Mouse (Mus musculus) c-Kit-positive CD71-positive TER-119-positive erythroid progenitor cells, embryonic 14.5 days (primary cell): ENCODE measurements around the gene Galnt17.

Source experiments
- DNase-seq: peaks from one replicate; pipeline ENCODE4 v3.0.0-alpha.2; 2013; ENCODE audit warnings: low spot score

Gene Galnt17

GRCm38 (mm10) chr5:130925681-130926080 is 382.6 kb downstream of the Galnt17 start:
- no peak for DNase-seq

DNA sequence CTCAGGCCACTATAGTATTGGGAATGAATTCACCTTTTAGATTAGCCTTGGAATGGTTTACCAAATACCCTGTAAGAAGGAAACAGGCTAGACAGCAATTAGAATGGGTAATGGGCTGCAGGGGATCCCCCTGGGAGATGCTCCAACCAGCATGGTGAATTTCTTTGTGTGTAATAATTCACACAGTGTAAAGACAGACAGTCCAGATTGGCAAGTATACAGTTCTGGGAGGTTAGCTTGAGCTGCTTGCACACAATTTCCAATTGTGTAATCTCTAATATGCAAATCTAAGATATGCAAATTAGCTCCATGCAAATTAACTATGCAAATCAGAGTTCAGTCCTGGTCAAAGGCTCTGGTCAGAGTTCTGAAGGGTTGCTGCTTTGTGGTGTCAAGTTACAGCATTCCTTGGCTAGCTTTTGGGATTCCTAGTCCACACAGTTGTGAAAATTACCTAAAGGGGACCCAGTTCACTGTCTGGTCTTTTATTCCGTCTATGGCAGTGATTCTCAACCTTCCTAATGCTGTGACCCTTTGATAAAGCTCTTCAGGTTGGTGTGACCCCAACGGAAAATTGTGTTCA is 384.0 kb downstream of the Galnt17 start:
- no peak for DNase-seq

- DNase-seq: no peak
Observed at GRCm38 (mm10) chr5:130919969-130920368, 388.3 kb downstream of the Galnt17 start.

DNA sequence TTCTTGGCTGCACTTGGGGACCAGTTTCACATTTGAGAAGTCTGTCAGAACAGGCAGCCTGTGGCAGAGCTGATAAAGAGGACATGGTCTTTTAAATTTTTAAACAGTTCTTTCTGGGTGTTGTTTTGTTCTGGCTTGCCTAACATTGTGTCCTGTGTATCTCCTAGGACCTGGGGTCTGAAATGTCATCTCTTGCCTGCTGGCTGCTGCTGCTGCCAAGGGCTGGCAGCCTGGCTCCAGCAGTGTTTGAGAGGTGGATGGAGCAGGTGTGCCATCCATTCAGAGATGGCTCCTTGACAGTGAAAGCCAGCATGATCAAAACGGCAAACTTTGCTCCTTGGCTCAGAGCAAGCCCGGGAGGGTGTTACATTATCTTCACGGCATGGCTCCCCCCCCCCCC is 393.7 kb downstream of the Galnt17 start:
- DNase-seq: no peak

DNA sequence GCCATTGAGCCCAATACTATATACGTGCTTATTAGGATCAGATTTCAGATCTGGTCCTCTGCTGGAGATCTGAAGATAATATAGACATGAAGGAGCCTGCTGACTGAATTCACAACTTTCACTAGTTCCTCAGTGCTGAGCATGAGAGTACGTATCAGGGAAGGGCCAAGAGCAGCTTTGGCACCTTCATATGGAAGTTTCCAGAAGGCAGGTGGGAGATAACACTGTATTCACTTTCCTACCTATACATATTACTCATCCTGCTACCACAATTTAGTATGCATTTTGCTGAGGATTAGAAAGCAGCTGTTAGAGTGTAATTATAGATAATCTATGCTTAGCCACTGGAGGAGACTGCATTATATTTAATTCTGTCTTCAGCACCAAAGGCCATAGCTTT is 396.7 kb downstream of the Galnt17 start:
- DNase-seq: no peak

DNA sequence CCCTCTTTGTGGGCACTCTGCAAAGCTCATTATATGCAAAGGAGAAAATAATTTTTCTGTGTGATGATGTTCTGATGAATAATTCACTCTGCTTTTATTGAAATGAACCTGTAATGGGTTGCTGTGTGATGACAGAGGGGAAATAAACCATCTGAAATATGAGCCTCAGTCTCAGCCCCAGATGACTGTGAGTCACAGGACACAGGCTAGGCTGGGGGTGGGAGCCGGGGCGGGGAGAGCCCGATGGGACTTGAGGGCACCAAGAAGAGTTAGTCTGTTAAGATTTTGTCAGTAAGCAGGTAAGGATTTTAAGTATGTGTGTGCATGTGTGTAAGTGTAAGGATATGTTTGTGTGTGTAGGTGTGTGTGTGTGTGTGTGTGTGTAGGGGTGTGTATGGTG is 406.6 kb downstream of the Galnt17 start:
- no peak for DNase-seq

DNA sequence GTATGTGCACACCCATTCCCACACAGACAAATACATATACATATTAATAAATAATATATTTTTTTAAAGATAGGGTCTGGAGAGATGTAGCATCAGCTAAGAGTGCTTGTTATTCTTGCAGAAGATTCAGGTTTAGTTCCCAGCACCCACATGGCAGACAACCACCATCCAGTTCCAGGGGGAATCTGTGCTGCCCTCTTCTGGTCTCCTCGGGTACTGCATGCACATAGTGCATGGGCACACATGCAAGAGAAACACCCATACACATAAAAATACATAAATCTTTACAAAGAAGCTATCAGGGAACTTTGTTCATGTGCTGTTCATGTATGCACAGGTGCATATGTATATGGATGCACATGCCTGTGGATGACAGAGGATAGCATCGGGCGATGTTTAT is 412.3 kb downstream of the Galnt17 start:
- DNase-seq: no peak

DNA sequence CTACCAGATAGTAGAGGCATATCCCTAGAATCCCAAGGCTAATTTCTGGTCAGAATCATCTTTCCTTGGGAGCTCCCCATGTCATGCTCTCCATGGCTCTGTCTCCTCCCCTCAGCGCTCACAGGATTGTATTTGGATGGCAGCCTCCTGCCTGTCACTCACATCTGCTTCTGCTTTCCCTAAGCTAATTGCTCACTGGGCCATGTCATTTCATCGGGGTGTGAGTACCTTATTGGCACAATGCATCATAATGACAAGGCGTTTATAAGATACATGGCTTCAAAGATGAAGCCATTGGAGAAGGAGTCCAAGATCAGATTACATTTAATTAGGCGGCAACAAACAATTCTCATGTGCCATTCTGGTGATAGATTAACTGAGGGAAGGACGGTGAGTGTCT is 416.6 kb downstream of the Galnt17 start:
- DNase-seq: no peak

DNA sequence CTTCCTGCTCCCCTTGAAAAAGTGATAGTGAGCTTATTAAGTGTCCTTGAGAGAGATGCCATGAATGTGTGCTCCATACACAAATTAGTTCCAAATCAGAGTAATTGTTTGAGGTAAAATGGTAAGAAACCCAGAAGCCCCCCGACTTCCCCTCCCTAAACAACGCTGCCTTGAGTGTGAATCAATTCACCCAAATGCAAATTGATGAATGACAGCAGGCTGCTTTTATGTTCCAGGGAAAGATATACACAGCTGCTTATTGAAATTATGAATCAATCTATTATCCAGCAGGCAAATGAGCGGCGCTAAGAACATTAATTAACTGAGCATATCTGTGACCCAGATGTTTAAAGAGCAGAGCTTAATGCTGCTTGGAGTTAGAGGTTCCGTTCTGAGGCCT is 428.0 kb downstream of the Galnt17 start:
- DNase-seq: no peak

- DNase-seq: no peak
Observed at GRCm38 (mm10) chr5:130875391-130875790, 432.9 kb downstream of the Galnt17 start.

DNA sequence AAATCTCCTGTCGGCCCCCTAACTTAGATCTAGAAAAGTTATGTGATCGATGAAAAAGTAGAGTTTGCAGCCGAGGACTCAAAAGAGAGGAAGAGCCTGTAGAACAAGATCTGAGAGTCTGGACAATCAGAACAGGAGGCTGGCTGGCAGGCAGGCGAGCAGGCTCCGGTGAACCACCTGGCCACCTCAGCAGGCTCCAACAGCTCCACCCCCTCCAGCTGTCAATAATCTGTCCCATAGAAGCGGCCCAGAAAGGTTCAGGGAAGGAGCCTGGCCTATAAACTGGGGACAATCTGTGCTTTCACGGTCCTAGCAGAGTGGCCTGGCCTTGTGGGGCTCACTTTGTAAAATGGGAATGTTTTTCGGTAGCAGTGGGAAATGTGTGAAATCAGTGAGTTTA is 437.2 kb downstream of the Galnt17 start:
- DNase-seq: no peak

- DNase-seq: no peak
Observed at GRCm38 (mm10) chr5:130869869-130870268, 438.4 kb downstream of the Galnt17 start.

- DNase-seq: no peak
Observed at GRCm38 (mm10) chr5:130862302-130862701, 446.0 kb downstream of the Galnt17 start.

DNA sequence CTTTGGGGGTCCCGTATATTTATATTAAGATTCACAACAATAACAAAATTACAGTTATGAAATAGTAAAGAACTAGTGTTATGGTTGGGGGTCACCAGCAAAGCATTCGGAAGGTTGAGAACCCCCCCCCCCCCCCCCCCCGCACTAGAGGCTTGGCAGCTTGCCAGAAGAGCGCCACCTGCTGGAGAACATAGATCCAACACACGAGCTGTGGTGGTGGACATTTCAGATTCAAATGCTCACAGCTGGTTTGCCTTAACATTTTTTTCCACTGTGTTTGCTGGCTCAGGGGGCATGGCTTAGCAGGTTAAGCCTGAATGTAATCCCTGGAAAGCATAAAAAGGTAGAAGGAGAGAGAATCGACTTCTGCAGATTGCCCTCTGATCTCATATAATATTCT is 448.6 kb downstream of the Galnt17 start:
- no peak for DNase-seq

GRCm38 (mm10) chr5:130858706-130859105 is 449.6 kb downstream of the Galnt17 start:
- no peak for DNase-seq

DNA sequence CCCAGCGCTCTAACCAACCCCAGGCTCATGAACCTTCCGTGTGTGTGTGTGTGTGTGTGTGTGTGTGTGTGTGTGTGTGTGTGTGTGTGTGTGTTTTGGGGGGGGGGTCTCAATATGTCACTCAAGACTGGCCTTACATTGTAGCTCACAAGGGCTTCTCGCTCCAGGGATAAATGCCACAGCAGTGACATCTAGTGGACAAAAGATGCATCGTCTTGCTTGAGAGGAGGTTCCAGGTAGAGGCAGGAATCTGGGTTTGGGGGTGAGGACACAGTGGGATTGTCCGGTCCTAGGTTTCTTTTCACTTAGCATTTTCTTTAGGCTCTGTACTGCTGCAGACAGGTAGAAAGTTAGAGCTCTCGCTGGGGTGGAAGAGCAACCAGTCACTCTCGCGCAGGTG is 450.1 kb downstream of the Galnt17 start:
- peak; percentile 21 for DNase-seq

DNA sequence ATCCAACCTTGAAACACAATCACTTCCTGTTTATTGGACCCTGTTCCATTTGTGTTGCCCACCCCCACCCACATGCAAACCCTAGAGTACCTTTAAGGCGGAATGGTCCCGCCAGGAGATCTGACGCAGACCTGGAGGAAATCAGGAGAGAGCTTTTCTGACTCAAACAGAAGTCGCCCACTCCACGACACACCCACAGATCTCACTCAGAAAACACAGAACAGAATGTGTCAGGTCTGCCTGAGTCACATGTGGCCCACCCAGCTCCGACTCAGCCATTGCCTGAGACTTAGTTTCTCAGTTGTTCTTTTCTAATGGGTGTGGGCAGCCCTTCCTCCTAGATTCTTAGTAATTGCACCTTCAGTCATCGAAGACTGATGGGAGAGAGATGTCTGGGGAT is 453.9 kb downstream of the Galnt17 start:
- no peak for DNase-seq

DNA sequence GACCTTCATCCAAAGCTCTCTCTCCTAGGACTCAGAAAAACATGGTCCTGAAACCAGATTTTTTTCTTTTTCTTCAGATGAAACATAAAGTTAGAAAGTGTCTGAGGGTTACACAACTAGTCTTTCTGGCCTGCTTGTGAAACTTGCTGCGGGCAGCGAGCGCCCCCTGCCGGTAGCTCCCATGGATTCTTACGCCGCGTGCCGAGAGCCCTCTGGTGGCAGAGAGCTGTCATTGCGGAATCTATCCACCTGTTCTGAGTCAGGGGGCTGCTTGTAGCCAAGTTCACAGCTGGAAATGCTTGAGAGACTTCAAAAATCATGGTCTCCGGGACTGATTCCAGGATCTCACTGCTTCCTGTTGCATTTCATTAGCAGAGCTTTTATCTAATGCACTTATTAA is 454.9 kb downstream of the Galnt17 start:
- DNase-seq: peak; percentile 62

GRCm38 (mm10) chr5:130852182-130852581 is 456.1 kb downstream of the Galnt17 start:
- no peak for DNase-seq

GRCm38 (mm10) chr5:130849610-130850009 is 458.7 kb downstream of the Galnt17 start:
- no peak for DNase-seq

GRCm38 (mm10) chr5:130848562-130848961 is 459.7 kb downstream of the Galnt17 start:
- DNase-seq: no peak

DNA sequence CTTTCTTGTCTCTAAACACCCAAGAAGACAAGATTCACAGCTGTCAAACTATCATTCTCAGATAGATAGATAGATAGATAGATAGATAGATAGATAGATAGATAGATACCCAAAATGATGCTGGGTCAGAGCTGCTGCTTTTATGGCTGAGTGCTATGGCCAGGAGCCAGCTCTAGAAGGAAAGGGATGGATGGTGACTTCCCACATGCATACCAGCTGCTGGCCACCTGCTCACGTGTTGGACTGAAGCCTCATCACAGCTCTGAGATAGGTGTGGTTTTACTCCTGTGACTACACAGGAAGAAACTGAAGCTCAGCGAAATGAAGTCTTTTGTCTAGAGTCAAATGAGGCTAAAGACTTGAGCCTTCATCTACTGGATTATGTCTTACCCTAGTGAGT is 482.5 kb downstream of the Galnt17 start:
- DNase-seq: no peak
